Mouse (Mus musculus) embryonic facial prominence, embryonic 13.5 days (tissue): ENCODE data around the gene Rnf145. TPM values are rescaled to one million over a fixed set of nuclear protein-coding genes. Genes with fewer than 3 reads are reported as not detected.

Experiments
- ATAC-seq: fragments of 200-750 bp; cut with Nextera tagmentation; 2 replicates; pipeline ENCODE4 v1.8.0; 2017; ENCODE audit warnings: low read depth; ENCODE audit not compliant: insufficient number of reproducible peaks, insufficient read depth, low FRiP score, low TSS enrichment
- H3K27ac ChIP-seq: fragments of 300-500 bp; sonication (generic); 2 replicates; pipeline ENCODE4 v1.5.1; 2015; ENCODE audit warnings: moderate library complexity, mild to moderate bottlenecking, inconsistent platforms
- H3K27me3 ChIP-seq: fragments of 300-500 bp; sonication (generic); 2 replicates; pipeline ENCODE4 v1.6.1; 2015; ENCODE audit warnings: mild to moderate bottlenecking, inconsistent platforms
- H3K36me3 ChIP-seq: fragments of 300-500 bp; sonication (generic); 2 replicates; pipeline ENCODE4 v1.6.1; 2015; ENCODE audit warnings: mild to moderate bottlenecking, inconsistent platforms
- H3K4me1 ChIP-seq: fragments of 300-500 bp; sonication (generic); 2 replicates; pipeline ENCODE4 v1.6.1; 2015; ENCODE audit warnings: inconsistent platforms
- H3K4me2 ChIP-seq: fragments of 300-500 bp; sonication (generic); 2 replicates; pipeline ENCODE4 v1.6.1; 2015; ENCODE audit warnings: moderate library complexity, mild to moderate bottlenecking, inconsistent platforms
- H3K4me3 ChIP-seq: fragments of 300-500 bp; sonication (generic); 2 replicates; pipeline ENCODE4 v1.5.1; 2015; ENCODE audit warnings: mild to moderate bottlenecking, inconsistent platforms
- H3K9ac ChIP-seq: fragments of 300-500 bp; sonication (generic); 2 replicates; pipeline ENCODE4 v1.6.1; 2015; ENCODE audit warnings: mild to moderate bottlenecking, inconsistent platforms
- H3K9me3 ChIP-seq: fragments of 300-500 bp; sonication (generic); 2 replicates; pipeline ENCODE4 v1.6.1; 2016; ENCODE audit warnings: inconsistent platforms
- WGBS: fragments of 180-500 bp; shearing (Covaris S2); methylation state at CpG from one replicate; pipeline ENCODE4 v1.1.7; 2015; ENCODE audit warnings: mixed read lengths; 5-methylcytosine and 5-hydroxymethylcytosine counted together
- polyA plus RNA-seq: library from polyadenylated mRNA; unstranded; fragments of >200 nt; fragmentation: Nextera tagmentation; extraction: Ambion mirVana; gene quantifications from 2 replicates; pipeline ENCODE4 v1.2.1, GENCODE M21; 2015

Gene Rnf145
- polyA plus RNA-seq, 1 experiment from 2014 or later: 73.6 TPM

- Histone ChIP-seq H3K4me3 (no peak overlapping the region), H3K27me3 (no peaks in the 10 kb centered on the region), H3K27ac (peak overlapping the region; percentile 48), H3K4me1 (peaks cover 27% of the 10 kb centered on the region), H3K36me3 (peaks cover 51% of the 10 kb centered on the region), H3K9me3 (no peaks in the 10 kb centered on the region), H3K4me2 (no peak overlapping the region), H3K9ac (no peak overlapping the region)
- WGBS: 35% methylated on average over 10 of the region's 10 CpGs
- ATAC-seq: no peak
These were observed 20.6 kb downstream of the Rnf145 start for GRCm38 (mm10) chr11:44539291-44539930.

DNA sequence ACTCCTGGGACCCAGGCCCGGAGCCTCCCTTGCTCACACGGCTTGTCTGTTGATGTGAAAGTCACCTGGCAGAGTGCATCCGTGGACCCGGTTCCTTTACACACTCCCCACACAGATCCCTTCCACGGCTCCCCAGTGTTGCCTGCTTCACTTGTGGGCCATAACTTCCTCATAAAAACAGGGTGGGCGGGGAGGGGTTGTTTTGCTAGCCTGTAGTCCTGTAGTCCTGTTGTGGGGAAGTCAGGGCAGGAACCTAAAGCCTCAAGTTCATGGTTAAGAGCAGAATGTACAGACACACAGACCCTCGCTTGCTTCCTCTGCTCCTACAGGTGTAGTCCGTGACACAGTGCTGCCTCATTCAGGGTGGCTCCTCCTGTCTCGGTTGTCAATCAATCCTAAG lies 21.5 kb downstream of the Rnf145 start:
- H3K9ac ChIP-seq: no peak overlapping the region
- no peak overlapping the region for H3K4me3 ChIP-seq
- peaks cover 22% of the 10 kb centered on the region for H3K4me1 ChIP-seq
- ATAC-seq: no peak
- H3K4me2 ChIP-seq: no peak overlapping the region
- WGBS: 88% methylated on average over 9 of the region's 9 CpGs
- H3K27me3 ChIP-seq: no peaks in the 10 kb centered on the region
- H3K27ac ChIP-seq: no peak overlapping the region
- peaks cover 54% of the 10 kb centered on the region for H3K36me3 ChIP-seq
- no peaks in the 10 kb centered on the region for H3K9me3 ChIP-seq

- H3K36me3 ChIP-seq: peaks cover 56% of the 10 kb centered on the region
- 88% methylated on average over 5 of the region's 5 CpGs for WGBS
- H3K27ac ChIP-seq: no peak overlapping the region
These were observed 22.5 kb downstream of the Rnf145 start for GRCm38 (mm10) chr11:44541280-44541679.

GRCm38 (mm10) chr11:44541813-44542212 lies 23.0 kb downstream of the Rnf145 start:
- peaks cover 20% of the 10 kb centered on the region for H3K4me1 ChIP-seq
- no peak for ATAC-seq
- H3K9ac ChIP-seq: no peak overlapping the region
- H3K4me2 ChIP-seq: no peak overlapping the region
- H3K27ac ChIP-seq: no peak overlapping the region
- H3K27me3 ChIP-seq: no peaks in the 10 kb centered on the region
- H3K9me3 ChIP-seq: no peaks in the 10 kb centered on the region
- H3K4me3 ChIP-seq: no peak overlapping the region
- 72% methylated on average over 4 of the region's 4 CpGs for WGBS
- peaks cover 60% of the 10 kb centered on the region for H3K36me3 ChIP-seq

More at GRCm38 (mm10) chr11:44541280-44541679, 22.5 kb downstream of the Rnf145 start:
- Histone ChIP-seq H3K4me1 (peaks cover 20% of the 10 kb centered on the region), H3K4me3 (no peak overlapping the region), H3K4me2 (no peak overlapping the region), H3K9me3 (no peaks in the 10 kb centered on the region), H3K9ac (no peak overlapping the region), H3K27me3 (no peaks in the 10 kb centered on the region)
- no peak for ATAC-seq

GRCm38 (mm10) chr11:44543593-44543992 lies 24.8 kb downstream of the Rnf145 start:
- H3K9me3 ChIP-seq: no peaks in the 10 kb centered on the region

GRCm38 (mm10) chr11:44543996-44544395 lies 25.2 kb downstream of the Rnf145 start:
- no peak overlapping the region for H3K9ac ChIP-seq
- ATAC-seq: no peak
- H3K4me2 ChIP-seq: no peak overlapping the region
- no peaks in the 10 kb centered on the region for H3K27me3 ChIP-seq
- no peak overlapping the region for H3K27ac ChIP-seq
- peaks cover 14% of the 10 kb centered on the region for H3K4me1 ChIP-seq
- no peak overlapping the region for H3K4me3 ChIP-seq
- no peaks in the 10 kb centered on the region for H3K9me3 ChIP-seq
- 81% methylated on average over 6 of the region's 6 CpGs for WGBS
- H3K36me3 ChIP-seq: peaks cover 62% of the 10 kb centered on the region

More at GRCm38 (mm10) chr11:44543593-44543992, 24.8 kb downstream of the Rnf145 start:
- no peak overlapping the region for H3K27ac ChIP-seq
- peaks cover 18% of the 10 kb centered on the region for H3K4me1 ChIP-seq
- H3K36me3 ChIP-seq: peaks cover 62% of the 10 kb centered on the region
- H3K27me3 ChIP-seq: no peaks in the 10 kb centered on the region
- ATAC-seq: no peak
- no peak overlapping the region for H3K4me3 ChIP-seq
- no peak overlapping the region for H3K4me2 ChIP-seq
- 47% methylated on average over 5 of the region's 5 CpGs for WGBS
- no peak overlapping the region for H3K9ac ChIP-seq

- no peak for ATAC-seq
- no peak overlapping the region for H3K4me3 ChIP-seq
- H3K27me3 ChIP-seq: no peaks in the 10 kb centered on the region
- peaks cover 71% of the 10 kb centered on the region for H3K36me3 ChIP-seq
- 0 out of 2 replicates have a peak, but pooled peaks cover 3% of the 10 kb centered on the region for H3K4me1 ChIP-seq
- H3K4me2 ChIP-seq: no peak overlapping the region
- no peak overlapping the region for H3K27ac ChIP-seq
- WGBS: 37% methylated on average over 7 of the region's 7 CpGs
- H3K9ac ChIP-seq: no peak overlapping the region
- no peaks in the 10 kb centered on the region for H3K9me3 ChIP-seq
These were observed 26.4 kb downstream of the Rnf145 start for GRCm38 (mm10) chr11:44545181-44545580.

DNA sequence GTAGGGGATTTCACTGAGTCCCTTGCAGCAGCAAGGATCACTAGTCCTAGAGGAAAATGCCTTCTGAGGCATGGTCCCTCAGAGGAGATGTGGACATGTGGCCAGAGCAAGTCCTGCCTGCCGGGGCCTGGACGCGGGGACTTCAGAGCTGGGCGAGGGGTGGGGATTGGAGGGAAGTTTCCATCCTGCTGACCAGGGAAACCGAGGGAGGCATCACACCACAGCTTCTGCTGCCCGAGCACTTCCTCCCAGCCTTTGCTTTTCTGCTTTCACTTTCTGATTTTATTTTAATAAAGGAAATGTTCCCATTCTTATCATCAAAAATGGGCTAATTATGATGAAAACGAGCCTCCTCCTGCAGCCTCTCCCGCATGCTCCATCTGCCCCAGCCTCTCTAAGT lies 27.5 kb downstream of the Rnf145 start:
- H3K36me3 ChIP-seq: peaks cover 79% of the 10 kb centered on the region
- WGBS: 85% methylated on average over 8 of the region's 8 CpGs

DNA sequence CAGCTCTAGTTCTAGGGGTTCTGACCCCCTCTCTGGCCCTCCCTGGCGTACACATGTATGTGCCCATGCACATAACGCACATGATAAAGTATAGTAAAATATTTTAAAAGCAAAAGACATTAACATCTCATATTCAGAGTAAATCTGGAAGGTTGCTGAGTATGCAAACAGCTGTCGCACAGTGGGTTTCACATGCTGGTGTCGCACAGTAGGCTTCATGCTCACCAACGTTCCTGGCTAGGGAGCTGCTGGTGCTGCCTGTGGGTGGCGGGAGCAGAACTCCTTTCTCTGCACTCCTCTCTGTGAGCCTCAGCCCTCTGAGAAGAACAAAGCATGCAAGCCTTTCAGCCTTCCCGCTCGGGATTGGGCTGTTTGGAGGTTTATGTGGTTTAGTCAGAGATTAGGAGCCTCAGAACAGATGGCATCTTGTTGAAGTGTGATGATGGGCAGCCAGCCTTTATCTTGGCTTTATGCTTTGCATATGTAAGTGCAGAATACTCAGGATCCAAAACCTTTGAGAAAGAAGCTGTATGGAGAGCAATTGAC lies 29.0 kb downstream of the Rnf145 start:
- Histone ChIP-seq H3K9me3 (no peaks in the 10 kb centered on the region), H3K4me3 (no peak overlapping the region), H3K4me1 (0 out of 2 replicates have a peak, but pooled peaks cover 3% of the 10 kb centered on the region), H3K36me3 (peaks cover 87% of the 10 kb centered on the region), H3K27ac (no peak overlapping the region), H3K27me3 (no peaks in the 10 kb centered on the region), H3K9ac (no peak overlapping the region), H3K4me2 (no peak overlapping the region)
- no peak for ATAC-seq
- 80% methylated on average over 8 of the region's 8 CpGs for WGBS

More for the DNA sequence above, 27.5 kb downstream of the Rnf145 start:
- ATAC-seq: no peak
- H3K27ac ChIP-seq: no peak overlapping the region
- no peaks in the 10 kb centered on the region for H3K27me3 ChIP-seq
- H3K9me3 ChIP-seq: no peaks in the 10 kb centered on the region
- no peak overlapping the region for H3K9ac ChIP-seq
- H3K4me2 ChIP-seq: no peak overlapping the region
- H3K4me3 ChIP-seq: no peak overlapping the region
- H3K4me1 ChIP-seq: 0 out of 2 replicates have a peak, but pooled peaks cover 3% of the 10 kb centered on the region

DNA sequence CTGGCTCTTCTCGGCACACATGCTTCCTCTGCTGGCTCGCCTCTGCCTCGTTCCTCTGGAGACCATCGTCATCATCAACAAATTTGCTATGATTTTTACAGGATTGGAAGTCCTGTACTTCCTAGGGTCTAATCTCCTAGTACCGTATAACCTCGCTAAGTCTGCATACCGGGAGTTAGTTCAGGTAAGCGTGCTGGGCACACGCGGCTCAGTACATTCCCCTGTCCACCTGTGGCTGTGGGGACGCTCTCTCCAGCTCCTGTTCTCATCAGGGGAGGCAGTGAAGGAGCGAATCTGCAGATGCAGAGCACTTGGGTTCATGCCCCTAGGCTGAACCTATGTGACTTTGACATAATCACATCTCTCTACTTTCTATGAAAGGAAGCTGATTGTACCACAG lies 30.1 kb downstream of the Rnf145 start:
- Histone ChIP-seq H3K9me3 (no peaks in the 10 kb centered on the region), H3K4me2 (no peak overlapping the region), H3K9ac (no peak overlapping the region), H3K36me3 (peaks cover 90% of the 10 kb centered on the region), H3K27ac (no peak overlapping the region), H3K4me3 (no peak overlapping the region), H3K4me1 (0 out of 2 replicates have a peak, but pooled peaks cover 3% of the 10 kb centered on the region), H3K27me3 (no peaks in the 10 kb centered on the region)
- 92% methylated on average over 12 of the region's 12 CpGs for WGBS
- no peak for ATAC-seq

DNA sequence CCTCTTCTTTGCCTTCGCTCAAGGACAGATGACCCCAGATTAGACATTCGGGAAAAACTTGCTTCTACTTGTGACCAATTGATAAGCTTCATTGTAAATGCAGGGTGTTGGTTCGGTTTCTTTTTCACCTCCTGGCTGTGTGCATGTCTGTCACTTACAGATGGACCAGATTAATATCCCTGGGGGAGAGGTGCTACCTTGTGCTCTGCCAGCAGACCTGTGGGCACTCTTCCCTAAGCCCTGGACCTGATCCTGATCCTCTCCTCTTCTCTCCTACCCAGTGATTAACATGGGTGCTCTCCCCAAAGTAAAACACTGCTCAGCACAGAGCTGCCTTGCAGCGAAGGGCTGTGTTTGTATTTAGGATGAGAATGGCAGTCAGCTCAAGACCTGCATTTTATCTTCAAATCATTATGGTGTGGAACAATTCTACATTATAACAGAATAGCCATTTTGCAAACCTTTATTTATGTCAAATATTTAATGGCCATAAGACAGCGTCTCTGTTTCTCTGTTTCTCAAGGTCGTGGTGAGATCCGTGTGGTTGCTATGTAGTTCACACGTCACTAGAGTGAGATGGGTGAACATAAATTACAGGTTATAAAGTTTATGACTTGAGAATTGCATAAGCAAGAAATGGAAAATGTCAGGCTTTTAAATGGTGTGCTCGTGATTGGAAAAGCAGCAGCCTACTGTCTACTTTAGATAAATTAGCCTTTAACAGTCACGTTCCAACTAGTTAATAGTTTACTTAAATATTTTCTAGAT lies 30.9 kb downstream of the Rnf145 start:
- Histone ChIP-seq H3K9ac (no peak overlapping the region), H3K4me1 (0 out of 2 replicates have a peak, but pooled peaks cover 3% of the 10 kb centered on the region), H3K27me3 (no peaks in the 10 kb centered on the region), H3K36me3 (peaks cover 86% of the 10 kb centered on the region), H3K4me3 (no peak overlapping the region), H3K4me2 (no peak overlapping the region), H3K9me3 (no peaks in the 10 kb centered on the region), H3K27ac (no peak overlapping the region)
- ATAC-seq: no peak
- 93% methylated on average over 10 of the region's 10 CpGs for WGBS
